Mouse (Mus musculus): ENCODE data around the gene Iqcn. TPM values are rescaled to one million over a fixed set of nuclear protein-coding genes. Genes with fewer than 3 reads are reported as not detected.

Gene Iqcn
- not detected in 2 replicates for polyA plus RNA-seq (2016; fragmentation: Nextera tagmentation; extraction: Ambion mirVana)

DNA sequence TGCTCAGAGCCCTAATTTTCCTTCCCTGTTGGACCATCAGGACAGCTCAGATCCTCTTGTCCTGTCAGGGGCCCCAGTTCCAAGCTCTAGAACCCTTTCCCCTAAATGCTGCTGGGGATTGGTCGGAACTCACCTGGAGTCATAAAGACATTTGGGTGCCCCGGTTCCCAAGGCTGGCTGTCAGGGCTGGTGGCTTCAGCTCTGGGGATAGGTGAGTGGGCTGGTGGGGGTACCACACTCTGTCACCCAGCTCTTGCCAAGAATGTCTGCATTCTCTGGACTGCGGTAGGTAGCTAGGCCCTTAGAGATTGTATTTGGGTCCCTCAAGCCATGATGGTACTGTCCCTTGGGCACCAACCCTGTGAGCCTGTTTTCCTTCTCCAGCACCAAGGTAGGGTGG is at the start of gene Iqcn:
Gene Iqcn, plus strand, starts transcription at position 171 of the 400 bp plus-strand sequence.
- no peak within 1 kb of the TSS for H3K27ac ChIP-seq
- no peak for DNase-seq (ENCODE audit: low spot score)
- H3K9me3 ChIP-seq: no peaks in the 10 kb centered on the region
- H3K4me3 ChIP-seq: no peak within 1 kb of the TSS
- H3K4me1 ChIP-seq: peaks cover 21% of the 10 kb centered on the region
- H3K27me3 ChIP-seq (ENCODE audit: insufficient read depth, poor library complexity, severe bottlenecking): no peaks in the 10 kb centered on the region
- H3K36me3 ChIP-seq: peaks cover 8% of the 10 kb centered on the region; the same call in 1 of the 2 replicates
- WGBS: 90% methylated on average over 3 of the region's 3 CpGs

DNA sequence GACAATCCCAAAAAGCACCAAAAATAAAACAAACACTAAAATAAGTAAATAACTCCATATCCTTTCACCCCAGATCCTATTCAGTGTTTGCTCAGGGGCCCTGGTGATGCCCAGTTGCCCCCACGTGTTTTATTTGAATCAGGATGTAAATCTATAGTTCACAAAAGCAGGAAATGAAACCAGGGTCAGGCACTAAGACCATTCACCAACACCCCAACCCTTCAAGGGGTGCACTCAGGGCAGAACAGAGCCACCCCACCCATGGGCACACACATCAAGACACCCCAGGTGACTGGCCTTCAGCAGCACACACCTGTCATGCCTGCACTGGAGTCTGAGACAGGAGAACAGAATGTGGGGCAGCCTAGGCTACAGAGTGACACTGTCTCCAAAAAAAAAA is 49.1 kb upstream of the Iqcn start:
- Histone ChIP-seq H3K4me3 (no peak overlapping the region), H3K9me3 (no peaks in the 10 kb centered on the region), H3K27ac (no peak overlapping the region), H3K27me3 (ENCODE audit: insufficient read depth, poor library complexity, severe bottlenecking) (no peaks in the 10 kb centered on the region), H3K4me1 (peaks cover 30% of the 10 kb centered on the region), H3K36me3 (peaks cover 57% of the 10 kb centered on the region)
- WGBS: 69% methylated on average over 1 of the region's 1 CpGs
- no peak for DNase-seq (ENCODE audit: low spot score)

DNA sequence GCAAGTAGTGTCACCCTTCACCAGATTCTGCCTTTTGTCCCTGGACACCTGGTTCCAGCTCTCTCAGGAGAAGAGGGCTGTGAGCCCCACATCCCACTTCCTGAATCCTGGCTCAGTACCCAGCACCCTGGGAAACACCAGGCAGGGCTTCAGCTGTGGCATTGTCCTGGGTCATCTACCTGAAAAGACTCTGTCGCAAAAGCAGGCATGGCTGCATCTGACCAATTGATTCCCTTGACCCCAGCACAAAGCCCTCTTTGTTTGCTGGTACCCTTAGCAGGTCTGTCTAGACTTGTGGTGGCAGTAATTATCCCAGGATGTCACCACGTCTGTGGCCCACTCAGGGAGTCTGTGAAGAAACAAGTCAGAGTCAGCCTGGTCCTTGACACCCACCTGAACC is 47.8 kb upstream of the Iqcn start:
- Histone ChIP-seq H3K36me3 (peaks cover 50% of the 10 kb centered on the region), H3K4me1 (peaks cover 26% of the 10 kb centered on the region), H3K9me3 (no peaks in the 10 kb centered on the region), H3K27me3 (ENCODE audit: insufficient read depth, poor library complexity, severe bottlenecking) (no peaks in the 10 kb centered on the region), H3K27ac (0 out of 2 replicates have a peak overlapping the region, but pooled peaks have one; percentile 13), H3K4me3 (no peak overlapping the region)
- WGBS: 68% methylated on average over 2 of the region's 2 CpGs
- DNase-seq (ENCODE audit: low spot score): no peak

DNA sequence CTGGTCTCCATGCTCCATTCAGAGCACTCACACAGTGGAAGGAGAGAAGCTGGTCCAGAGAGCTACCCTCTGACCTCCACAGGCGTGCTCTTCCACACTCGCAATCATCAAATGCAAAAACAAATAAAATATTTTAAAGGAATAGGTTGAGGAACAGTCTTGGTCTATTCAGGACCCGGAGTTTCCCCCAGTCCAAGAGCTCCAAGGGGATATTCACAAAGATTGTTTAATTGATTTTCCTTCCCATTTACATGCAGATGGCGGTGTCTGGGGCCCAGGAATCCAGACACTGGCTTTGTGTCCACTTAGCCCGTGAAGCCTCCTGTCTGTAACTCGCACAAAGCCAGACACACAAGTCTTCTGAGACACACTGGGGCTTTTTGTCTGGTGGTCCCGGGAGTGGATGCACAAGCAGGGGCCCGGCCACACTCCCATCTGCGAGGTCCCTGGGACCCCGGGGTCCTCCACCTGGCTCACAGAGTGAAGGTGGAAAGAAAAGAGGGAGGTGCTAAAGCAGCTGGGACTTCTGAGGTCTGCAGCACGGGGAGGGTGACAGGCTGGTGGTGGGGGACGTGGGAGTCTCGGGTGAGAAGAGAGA is 47.0 kb upstream of the Iqcn start:
- no peaks in the 10 kb centered on the region for H3K27me3 ChIP-seq (ENCODE audit: insufficient read depth, poor library complexity, severe bottlenecking)
- H3K27ac ChIP-seq: no peak overlapping the region
- peaks cover 31% of the 10 kb centered on the region for H3K4me1 ChIP-seq
- 77% methylated on average over 13 of the region's 13 CpGs for WGBS
- H3K4me3 ChIP-seq: no peak overlapping the region
- no peaks in the 10 kb centered on the region for H3K9me3 ChIP-seq
- peaks cover 41% of the 10 kb centered on the region for H3K36me3 ChIP-seq
- no peak for DNase-seq (ENCODE audit: low spot score)

GRCm38 (mm10) chr8:70657214-70657613 is 46.0 kb upstream of the Iqcn start:
- Histone ChIP-seq H3K4me1 (peaks cover 32% of the 10 kb centered on the region), H3K9me3 (no peaks in the 10 kb centered on the region), H3K36me3 (peaks cover 33% of the 10 kb centered on the region), H3K4me3 (no peak overlapping the region), H3K27me3 (ENCODE audit: insufficient read depth, poor library complexity, severe bottlenecking) (no peaks in the 10 kb centered on the region), H3K27ac (no peak overlapping the region)
- 89% methylated on average over 3 of the region's 3 CpGs for WGBS
- DNase-seq (ENCODE audit: low spot score): no peak

- no peaks in the 10 kb centered on the region for H3K27me3 ChIP-seq (ENCODE audit: insufficient read depth, poor library complexity, severe bottlenecking)
- 83% methylated on average over 2 of the region's 2 CpGs for WGBS
- H3K27ac ChIP-seq: peak overlapping the region; percentile 37; the same call in 1 of the 2 replicates
- H3K9me3 ChIP-seq: no peaks in the 10 kb centered on the region
- no peak for DNase-seq (ENCODE audit: low spot score)
- H3K4me1 ChIP-seq: peaks cover 32% of the 10 kb centered on the region
- H3K36me3 ChIP-seq: peaks cover 28% of the 10 kb centered on the region
- H3K4me3 ChIP-seq: no peak overlapping the region
These were observed 45.5 kb upstream of the Iqcn start for GRCm38 (mm10) chr8:70657739-70658138.

- WGBS: 2% methylated on average over 31 of the region's 31 CpGs
- Histone ChIP-seq H3K9me3 (no peaks in the 10 kb centered on the region), H3K27ac (peak overlapping the region; percentile 90), H3K4me3 (peak overlapping the region; percentile 81), H3K27me3 (ENCODE audit: insufficient read depth, poor library complexity, severe bottlenecking) (no peaks in the 10 kb centered on the region), H3K36me3 (peaks cover 28% of the 10 kb centered on the region), H3K4me1 (peaks cover 34% of the 10 kb centered on the region)
- no peak for DNase-seq (ENCODE audit: low spot score)
These were observed 44.2 kb upstream of the Iqcn start for GRCm38 (mm10) chr8:70658897-70659603.

DNA sequence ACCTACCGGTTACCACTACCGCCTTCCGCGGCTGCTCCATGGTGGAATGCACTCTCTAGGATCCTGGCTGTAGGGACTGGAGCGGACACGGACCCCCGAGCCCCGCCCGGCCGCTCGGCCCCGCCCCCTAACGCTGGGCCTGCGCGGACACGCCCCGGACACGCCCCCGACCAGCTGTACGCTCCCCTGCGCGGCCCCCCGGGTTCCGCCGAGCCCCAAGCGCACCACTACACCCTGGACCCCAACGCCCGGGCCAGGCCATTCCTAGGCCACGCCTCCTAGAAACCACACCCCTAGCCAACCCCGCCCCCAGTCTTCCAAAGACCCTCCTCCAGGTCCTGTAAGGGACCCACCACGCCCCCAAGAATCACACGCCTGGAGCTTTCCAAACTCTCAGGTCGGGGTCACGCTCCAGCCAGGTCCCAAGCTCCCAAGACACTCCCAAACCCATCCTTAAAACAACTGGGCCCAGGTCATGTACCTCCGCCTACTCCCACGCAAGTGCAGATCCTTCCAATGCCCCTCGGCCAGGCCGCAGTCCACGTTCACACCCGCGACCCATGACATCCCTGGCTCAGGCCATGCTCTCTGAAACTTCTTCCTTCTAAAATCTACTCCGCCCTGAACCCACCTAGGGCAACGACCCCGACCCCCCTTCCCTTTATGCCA is 43.5 kb upstream of the Iqcn start:
- peaks cover 34% of the 10 kb centered on the region for H3K4me1 ChIP-seq
- WGBS: under 1% methylated on average over 44 of the region's 44 CpGs
- DNase-seq (ENCODE audit: low spot score): peak; percentile 99
- H3K27me3 ChIP-seq (ENCODE audit: insufficient read depth, poor library complexity, severe bottlenecking): no peaks in the 10 kb centered on the region
- peak overlapping the region; percentile 81 for H3K4me3 ChIP-seq
- peaks cover 22% of the 10 kb centered on the region for H3K36me3 ChIP-seq
- H3K27ac ChIP-seq: peak overlapping the region; percentile 90
- no peaks in the 10 kb centered on the region for H3K9me3 ChIP-seq

- H3K27me3 ChIP-seq (ENCODE audit: insufficient read depth, poor library complexity, severe bottlenecking): no peaks in the 10 kb centered on the region
- peak within 1 kb of the TSS; percentile 90 for H3K27ac ChIP-seq
- DNase-seq (ENCODE audit: low spot score): peak; percentile 83
- H3K4me3 ChIP-seq: peak within 1 kb of the TSS; percentile 81
- peaks cover 16% of the 10 kb centered on the region for H3K36me3 ChIP-seq
- H3K9me3 ChIP-seq: no peaks in the 10 kb centered on the region
- H3K4me1 ChIP-seq: peaks cover 34% of the 10 kb centered on the region
- WGBS: 2% methylated on average over 14 of the region's 14 CpGs
These were observed 43.0 kb upstream of the Iqcn start, which contains the start of gene Pgpep1 for GRCm38 (mm10) chr8:70660273-70660725. Pgpep1 (minus strand) TSS chr8:70660388.

DNA sequence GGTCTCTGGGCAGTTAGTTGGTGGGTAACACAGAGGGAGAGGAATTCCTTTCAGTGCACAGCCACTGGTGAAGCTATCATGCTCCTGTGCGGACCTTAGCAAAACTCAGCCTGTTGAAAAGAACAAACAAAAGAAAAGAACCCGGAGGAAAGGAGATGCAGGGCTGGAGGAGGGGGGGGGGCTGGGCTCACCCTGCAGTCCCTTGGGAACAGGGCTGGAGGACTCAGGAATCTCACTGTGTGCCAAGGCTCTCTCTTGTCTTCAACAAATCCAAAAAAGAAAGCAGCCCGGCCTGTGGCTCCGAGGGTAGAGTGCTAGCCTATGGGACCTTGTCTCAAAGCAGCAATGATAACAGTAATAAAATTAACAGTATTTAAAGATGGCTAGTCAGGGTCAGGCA is 39.6 kb upstream of the Iqcn start:
- Histone ChIP-seq H3K36me3 (no peaks in the 10 kb centered on the region), H3K9me3 (no peaks in the 10 kb centered on the region), H3K27ac (no peak overlapping the region), H3K4me1 (peaks cover 22% of the 10 kb centered on the region), H3K4me3 (no peak overlapping the region), H3K27me3 (ENCODE audit: insufficient read depth, poor library complexity, severe bottlenecking) (no peaks in the 10 kb centered on the region)
- WGBS: 65% methylated on average over 4 of the region's 4 CpGs
- DNase-seq (ENCODE audit: low spot score): no peak

- no peak for DNase-seq (ENCODE audit: low spot score)
- H3K4me3 ChIP-seq: no peak overlapping the region
- 78% methylated on average over 3 of the region's 3 CpGs for WGBS
These were observed 38.6 kb upstream of the Iqcn start for GRCm38 (mm10) chr8:70664631-70665030.

DNA sequence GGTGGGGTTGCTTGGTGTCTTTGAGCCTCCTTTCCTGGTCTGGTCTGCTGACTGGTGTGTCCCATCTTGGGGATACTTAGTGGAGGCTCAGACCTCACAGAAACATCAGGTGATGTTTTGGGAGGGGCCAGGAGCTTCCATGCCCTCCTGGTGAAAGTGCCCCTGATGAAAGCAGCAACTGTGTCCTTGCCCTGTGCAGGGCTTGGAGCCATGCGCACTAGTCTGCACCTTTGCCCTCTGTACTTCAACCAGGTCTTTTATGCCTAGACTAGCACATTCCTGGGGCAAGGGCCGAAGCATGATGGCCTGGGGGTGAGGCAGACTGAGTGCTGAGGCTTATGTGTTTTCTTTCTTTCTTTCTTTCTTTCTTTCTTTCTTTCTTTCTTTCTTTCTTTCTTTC is 37.7 kb upstream of the Iqcn start:
- Histone ChIP-seq H3K9me3 (no peaks in the 10 kb centered on the region), H3K4me1 (peaks cover 7% of the 10 kb centered on the region), H3K4me3 (no peak overlapping the region), H3K27me3 (ENCODE audit: insufficient read depth, poor library complexity, severe bottlenecking) (no peaks in the 10 kb centered on the region), H3K36me3 (no peaks in the 10 kb centered on the region), H3K27ac (no peak overlapping the region)
- no peak for DNase-seq (ENCODE audit: low spot score)
- 74% methylated on average over 2 of the region's 2 CpGs for WGBS

More at GRCm38 (mm10) chr8:70664631-70665030, 38.6 kb upstream of the Iqcn start:
- no peak overlapping the region for H3K27ac ChIP-seq
- no peaks in the 10 kb centered on the region for H3K9me3 ChIP-seq
- peaks cover 17% of the 10 kb centered on the region for H3K4me1 ChIP-seq
- H3K27me3 ChIP-seq (ENCODE audit: insufficient read depth, poor library complexity, severe bottlenecking): no peaks in the 10 kb centered on the region
- no peaks in the 10 kb centered on the region for H3K36me3 ChIP-seq

DNA sequence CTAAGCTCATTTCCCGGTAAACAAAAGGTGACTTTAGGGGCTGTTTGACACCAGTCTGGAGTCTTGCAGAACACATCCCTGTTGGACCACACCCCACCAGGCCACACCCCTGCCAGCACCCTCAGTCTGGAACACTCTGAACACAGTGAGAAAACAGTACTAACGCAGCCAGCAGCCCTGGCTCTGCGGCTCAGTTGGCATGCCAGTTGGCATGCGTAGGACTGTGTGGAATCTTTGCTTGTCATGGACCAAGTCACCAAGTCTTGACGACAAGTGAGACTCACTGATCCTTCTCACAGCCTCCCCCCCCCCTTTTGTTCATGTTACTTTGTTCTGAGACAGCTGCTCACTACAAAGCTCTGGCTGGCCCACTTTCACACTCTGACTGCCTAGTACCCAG is 36.2 kb upstream of the Iqcn start:
- H3K27ac ChIP-seq: no peak overlapping the region
- DNase-seq (ENCODE audit: low spot score): no peak
- 73% methylated on average over 5 of the region's 5 CpGs for WGBS
- no peaks in the 10 kb centered on the region for H3K27me3 ChIP-seq (ENCODE audit: insufficient read depth, poor library complexity, severe bottlenecking)
- H3K4me1 ChIP-seq: 0 out of 2 replicates have a peak, but pooled peaks cover 2% of the 10 kb centered on the region
- no peaks in the 10 kb centered on the region for H3K9me3 ChIP-seq
- no peaks in the 10 kb centered on the region for H3K36me3 ChIP-seq
- H3K4me3 ChIP-seq: no peak overlapping the region
